Mouse (Mus musculus) ZHBTc4 (cell line): ENCODE measurements at regions not wholly inside any gene's neighbourhood (a gene's known extent, or its start where the extent isn't known, plus 50 kb on each side); places are given as distances from the start of the nearest gene placed in this dataset.
A peak's percentile ranks its signal among the peaks of the same experiment; 100 is the strongest.

Experiments
- DNase-seq: peaks from one replicate; pipeline ENCODE4 v3.0.0-alpha.2; 2011; ENCODE audit warnings: low read depth, low spot score

DNA sequence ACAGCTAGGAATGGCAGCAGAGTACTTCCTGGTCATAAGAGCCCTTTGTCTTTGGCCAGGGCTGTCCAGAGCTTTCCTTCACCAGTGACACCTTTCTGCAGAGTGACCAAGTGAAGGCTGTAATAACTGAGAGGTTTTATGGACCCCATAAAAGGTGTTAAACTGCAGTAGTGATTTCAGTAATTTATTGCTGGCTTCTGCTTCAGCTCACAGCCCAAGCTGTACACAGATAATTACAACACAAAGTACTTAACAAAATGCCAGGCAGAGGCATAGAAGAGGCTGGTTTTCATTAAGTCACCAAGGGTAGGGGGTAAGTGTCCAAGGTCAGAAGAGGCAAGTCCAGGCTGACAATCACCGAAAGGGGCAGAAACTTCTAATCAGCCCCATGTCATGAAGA, 83.8 kb downstream of the Eif4e start:
- no peak for DNase-seq

- no peak for DNase-seq
These were observed 87.1 kb downstream of the Eif4e start for GRCm38 (mm10) chr3:138612884-138613653.

- no peak for DNase-seq
These were observed 87.7 kb downstream of the Eif4e start for GRCm38 (mm10) chr3:138613680-138614079.

DNA sequence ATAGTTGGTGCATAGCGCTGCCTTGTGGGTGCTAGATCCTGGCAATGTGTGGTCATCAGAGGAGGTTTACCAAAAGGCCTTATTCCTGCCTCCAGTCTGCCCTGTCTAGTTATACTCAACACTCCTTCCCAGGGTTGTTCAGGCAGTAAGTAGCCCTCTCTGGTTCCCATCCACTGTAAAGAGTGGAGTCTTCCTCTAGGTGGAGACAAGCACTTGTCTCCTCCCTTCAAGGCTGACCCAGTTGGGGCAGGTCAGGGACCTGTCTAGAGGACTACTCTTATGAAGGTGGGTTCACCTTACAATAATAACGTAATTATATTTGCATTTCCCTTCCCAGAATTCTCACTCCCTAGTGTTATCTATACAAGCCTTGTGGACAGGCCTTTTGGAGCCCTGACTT, 88.9 kb downstream of the Eif4e start:
- DNase-seq, result no peak

GRCm38 (mm10) chr3:138620263-138620662, 94.3 kb downstream of the Eif4e start:
- DNase-seq, result peak; percentile 18

DNA sequence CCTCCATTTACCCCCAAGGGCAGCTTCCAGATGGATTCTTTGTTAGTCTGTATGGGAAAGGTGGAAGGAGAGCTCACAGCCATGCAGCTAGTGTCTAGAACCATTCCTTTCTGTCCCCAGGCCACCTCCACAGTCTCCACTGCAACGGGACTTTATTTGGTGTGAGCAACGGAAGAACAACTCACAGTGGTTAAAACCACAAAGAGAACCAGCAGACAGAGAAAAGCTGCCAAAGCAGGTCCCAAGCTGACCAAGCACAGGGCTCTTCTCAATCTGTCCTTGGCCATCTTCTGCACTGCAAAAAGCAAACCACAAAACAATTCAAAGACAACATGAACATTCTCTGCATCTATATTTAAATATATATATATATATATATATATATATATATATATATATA, 98.1 kb downstream of the Eif4e start:
- DNase-seq, result no peak

DNA sequence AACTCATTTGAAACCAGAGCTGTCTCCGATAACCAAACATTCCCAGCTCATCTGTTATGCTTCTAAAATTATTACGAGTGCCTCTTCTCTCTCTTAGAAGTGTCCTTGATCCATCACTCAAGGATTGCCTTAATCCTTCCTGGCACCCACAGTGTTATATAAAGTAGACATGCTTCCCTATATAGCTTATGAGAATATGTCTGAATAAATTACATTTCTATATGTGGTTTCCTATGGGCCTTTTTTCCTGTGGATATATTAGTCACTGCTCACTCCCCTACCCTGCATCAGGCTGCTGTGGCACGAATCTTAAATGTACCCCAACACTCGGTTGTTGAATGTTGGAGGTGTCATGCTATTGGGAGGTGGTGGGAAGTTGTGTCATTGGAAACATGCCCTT, 100.3 kb downstream of the Eif4e start:
- DNase-seq, result no peak

DNA sequence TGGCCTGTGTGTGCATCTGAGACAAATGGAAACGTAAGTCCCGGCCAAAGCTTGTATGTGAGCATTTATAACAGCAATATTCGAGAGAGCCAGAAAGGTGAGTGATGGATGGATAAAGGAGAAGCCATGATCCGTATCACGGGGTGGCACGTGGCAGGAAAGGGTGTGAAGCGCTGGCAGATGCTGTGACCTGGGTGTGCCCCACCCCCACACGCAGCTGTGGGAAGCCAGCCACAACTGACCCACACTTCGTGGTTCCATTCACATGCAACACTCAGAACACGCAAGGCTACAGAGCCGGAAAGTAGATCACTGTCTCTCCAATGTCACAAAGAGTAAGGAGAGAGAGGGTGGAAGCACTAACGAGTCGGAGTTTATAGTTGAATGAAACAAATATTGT, 104.3 kb downstream of the Eif4e start:
- no peak for DNase-seq

DNA sequence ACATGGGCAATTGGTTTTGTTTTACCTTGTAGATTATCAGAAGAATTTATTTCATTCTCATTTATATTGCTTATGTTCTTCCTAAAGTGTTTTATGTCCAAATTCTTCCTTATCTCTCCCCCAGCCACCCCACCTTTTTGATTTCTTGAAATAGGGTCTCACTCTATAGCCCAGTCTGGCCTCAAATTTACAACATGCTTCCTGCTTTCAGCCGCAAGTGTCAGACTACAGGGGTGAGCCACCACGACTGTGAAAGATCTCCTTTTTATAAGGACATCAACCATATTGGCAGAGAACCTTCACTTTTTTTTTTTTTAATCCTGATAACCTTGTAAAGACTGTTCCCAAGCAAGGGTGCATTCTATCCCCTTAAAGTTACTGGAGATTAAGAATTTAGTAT, 106.1 kb downstream of the Eif4e start:
- no peak for DNase-seq

GRCm38 (mm10) chr3:138642026-138642425, 100.0 kb upstream of the Tspan5 start:
- peak; percentile 72 for DNase-seq

GRCm38 (mm10) chr3:138643951-138644285, 98.1 kb upstream of the Tspan5 start:
- no peak for DNase-seq

- peak; percentile 75 for DNase-seq
These were observed 97.6 kb upstream of the Tspan5 start for GRCm38 (mm10) chr3:138644286-138644951.

DNA sequence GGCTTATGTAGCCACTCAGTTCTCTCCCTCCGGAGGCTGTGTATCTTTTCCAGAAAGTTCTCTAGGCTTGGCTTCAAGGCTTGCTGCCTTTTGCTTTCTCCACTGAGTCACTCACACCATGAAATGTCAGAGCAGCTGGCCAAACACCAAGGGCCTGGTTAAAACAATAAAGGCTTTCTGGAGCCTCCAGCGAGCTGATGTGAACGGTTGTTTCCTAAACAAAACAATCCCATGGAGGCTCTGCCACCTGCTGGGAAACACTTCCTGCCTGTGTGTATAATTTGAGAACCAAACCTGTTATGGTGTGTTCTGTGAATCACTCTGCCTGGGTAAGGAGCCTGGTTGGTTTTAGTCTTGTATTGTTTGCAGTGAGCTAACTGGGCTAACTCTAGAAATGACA, 96.7 kb upstream of the Tspan5 start:
- peak; percentile 56 for DNase-seq

GRCm38 (mm10) chr3:138649699-138650098, 92.3 kb upstream of the Tspan5 start:
- DNase-seq, result no peak

- DNase-seq, result peak; percentile 70
These were observed 91.3 kb upstream of the Tspan5 start for GRCm38 (mm10) chr3:138650671-138651070.

GRCm38 (mm10) chr3:138651361-138652205, 90.4 kb upstream of the Tspan5 start:
- DNase-seq, result peak; percentile 30

DNA sequence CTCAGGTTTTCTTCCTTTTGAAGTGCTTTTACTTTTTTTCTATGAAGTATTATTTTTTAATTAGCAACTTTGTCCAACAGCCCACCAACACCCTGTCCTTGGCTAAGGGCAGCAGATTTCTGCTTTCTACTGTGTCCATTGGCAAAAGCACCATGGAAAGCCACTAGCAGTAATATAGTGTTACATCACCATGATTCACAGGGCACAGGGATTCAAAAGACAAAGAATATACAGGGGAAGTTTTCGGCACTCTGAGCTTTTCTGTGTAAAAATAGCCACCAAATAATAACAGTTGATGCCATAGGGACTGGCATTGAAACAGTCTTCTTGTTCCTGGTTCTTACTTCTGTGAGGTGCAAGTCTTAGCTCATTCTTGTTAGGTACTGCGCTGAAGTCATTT, 89.8 kb upstream of the Tspan5 start:
- no peak for DNase-seq

DNA sequence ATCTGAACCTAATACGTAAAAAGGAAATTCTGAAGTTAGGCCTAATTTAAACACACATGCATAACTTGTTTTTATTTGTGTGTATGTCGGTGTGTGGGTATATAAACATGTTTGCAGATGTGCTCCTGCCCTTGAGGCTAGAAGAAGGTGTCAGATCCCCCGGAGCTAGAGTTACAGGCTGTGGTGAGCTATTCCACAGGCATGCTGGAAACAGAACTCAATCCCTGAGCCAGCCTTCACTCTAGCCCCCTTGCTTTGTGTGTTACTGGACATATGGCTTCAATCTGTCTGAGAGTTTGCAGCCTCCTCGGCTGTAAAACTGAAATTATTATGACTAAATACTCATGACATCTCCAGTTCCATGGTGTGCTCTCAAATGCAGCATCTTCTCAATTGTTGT, 89.3 kb upstream of the Tspan5 start:
- DNase-seq, result no peak

GRCm38 (mm10) chr3:138653549-138654246, 88.3 kb upstream of the Tspan5 start:
- no peak for DNase-seq

GRCm38 (mm10) chr3:138654610-138655371, 87.2 kb upstream of the Tspan5 start:
- peak; percentile 54 for DNase-seq

DNA sequence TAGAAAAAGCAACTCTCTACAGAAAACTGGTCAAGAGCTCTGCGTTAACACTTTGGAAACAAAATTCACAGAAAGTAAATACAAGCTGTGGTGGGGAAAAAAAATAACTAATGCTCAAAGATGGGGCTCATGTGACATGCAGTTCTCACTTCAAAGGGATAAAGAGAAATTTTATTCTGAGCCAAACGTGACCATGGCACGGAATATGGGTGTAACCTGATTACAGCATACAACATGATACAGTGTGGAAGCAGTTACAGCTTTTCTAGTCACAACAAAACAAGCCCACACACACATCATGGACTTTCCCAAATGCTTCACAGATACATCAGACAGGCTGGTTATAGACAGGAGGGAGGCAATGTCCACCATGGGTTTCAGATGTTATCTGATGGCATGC, 86.5 kb upstream of the Tspan5 start:
- DNase-seq, result no peak
